Mouse (Mus musculus) neural tube, embryonic 11.5 days (tissue): ENCODE measurements around the gene Eif5a2. TPM values are rescaled to one million over a fixed set of nuclear protein-coding genes. Genes with fewer than 3 reads are reported as not detected.

Source experiments
- polyA plus RNA-seq: library from polyadenylated mRNA; unstranded; fragments of >200 nt; fragmentation: Nextera tagmentation; extraction: Ambion mirVana; gene quantifications from 2 replicates; pipeline ENCODE4 v1.2.1, GENCODE M21; 2014

Eif5a2 gene
- polyA plus RNA-seq, 1 experiment from 2014 or later: 18.0 TPM

Other genes starting within 250 kb of the Eif5a2 start
- gene Slc2a2, start 83.4 kb upstream of the Eif5a2 start, polyA plus RNA-seq: not detected in 2 replicates
- gene Rpl22l1, start 24.2 kb downstream of the Eif5a2 start, polyA plus RNA-seq: 307 and 333 TPM in 2 replicates
- not detected in 2 replicates for gene Gm1527, start 111.3 kb downstream of the Eif5a2 start, polyA plus RNA-seq